Mouse (Mus musculus) thymus, adult 2 months (tissue): ENCODE results near the gene Dhcr24.

Experiments used
- CTCF ChIP-seq: fragments of 200-500 bp; IDR thresholded peaks from 2 replicates; pipeline ENCODE4 v1.5.1; 2012; ENCODE audit warnings: mild to moderate bottlenecking, control low read depth, low read length, moderate library complexity, borderline replicate concordance; ENCODE audit not compliant: control insufficient read depth, poor library complexity, insufficient read depth; ENCODE audit errors: extremely low read depth
- POLR2A ChIP-seq: fragments of 200-500 bp; IDR thresholded peaks from 2 replicates; pipeline ENCODE4 v1.6.1; 2012; ENCODE audit warnings: mild to moderate bottlenecking, low read length, control low read depth, moderate library complexity; ENCODE audit not compliant: control insufficient read depth, poor library complexity, insufficient read depth; ENCODE audit errors: extremely low read depth

- no peak for TF ChIP-seq CTCF
- TF ChIP-seq POLR2A, result no peak
These were observed 29.3 kb downstream of the Dhcr24 start for GRCm38 (mm10) chr4:106590142-106590541.
